Mouse (Mus musculus) ovary, postnatal 36 days (tissue): ENCODE measurements at regions not wholly inside any gene's neighbourhood (a gene's known extent, or its start where the extent isn't known, plus 50 kb on each side); places are given as distances from the start of the nearest gene placed in this dataset.

Source experiments
- DNase-seq: peaks from one replicate; pipeline ENCODE4 v3.0.0; 2022; ENCODE audit warnings: low spot score, mixed read lengths

GRCm38 (mm10) chrX:140164859-140165258 lies 102.2 kb downstream of the Pih1h3b start:
- no peak for DNase-seq

GRCm38 (mm10) chrX:140165966-140166365 lies 103.3 kb downstream of the Pih1h3b start:
- no peak for DNase-seq

GRCm38 (mm10) chrX:140179850-140180249 lies 117.2 kb downstream of the Pih1h3b start:
- no peak for DNase-seq

- no peak for DNase-seq
Measured at GRCm38 (mm10) chrX:140183003-140183402, 120.3 kb downstream of the Pih1h3b start.

GRCm38 (mm10) chrX:140203676-140204075 lies 138.4 kb upstream of the Frmpd3 start:
- DNase-seq = no peak

GRCm38 (mm10) chrX:140208791-140209190 lies 133.3 kb upstream of the Frmpd3 start:
- DNase-seq = no peak

GRCm38 (mm10) chrX:140212644-140213361 lies 129.3 kb upstream of the Frmpd3 start:
- no peak for DNase-seq

GRCm38 (mm10) chrX:140214198-140214849 lies 127.7 kb upstream of the Frmpd3 start:
- DNase-seq = no peak

GRCm38 (mm10) chrX:140255790-140256189 lies 86.3 kb upstream of the Frmpd3 start:
- no peak for DNase-seq

GRCm38 (mm10) chrX:140269742-140270457 lies 72.2 kb upstream of the Frmpd3 start:
- DNase-seq = no peak

GRCm38 (mm10) chrX:140277327-140277947 lies 64.6 kb upstream of the Frmpd3 start:
- peak; percentile 11 for DNase-seq

GRCm38 (mm10) chrX:140277978-140278729 lies 63.9 kb upstream of the Frmpd3 start:
- DNase-seq = no peak

- no peak for DNase-seq
Measured at GRCm38 (mm10) chrX:140279266-140279665, 62.8 kb upstream of the Frmpd3 start.

GRCm38 (mm10) chrX:140280016-140280415 lies 62.0 kb upstream of the Frmpd3 start:
- no peak for DNase-seq
